Mouse (Mus musculus) ovary, postnatal 36 days (tissue): ENCODE data around the gene Bax.

Experiments
- DNase-seq: peaks from one replicate; pipeline ENCODE4 v3.0.0; 2022; ENCODE audit warnings: low spot score, mixed read lengths

Bax gene

GRCm38 (mm10) chr7:45456721-45457203 lies 9.9 kb downstream of the Bax start:
- DNase-seq: no peak

GRCm38 (mm10) chr7:45455932-45456696 lies 10.6 kb downstream of the Bax start:
- DNase-seq: no peak

- DNase-seq: no peak
Measured at GRCm38 (mm10) chr7:45454971-45455370, 11.7 kb downstream of the Bax start.

- DNase-seq: peak; percentile 81
Measured at GRCm38 (mm10) chr7:45451344-45451982, 15.2 kb downstream of the Bax start.

GRCm38 (mm10) chr7:45449974-45450373 lies 16.7 kb downstream of the Bax start:
- no peak for DNase-seq

- DNase-seq: no peak
Measured at GRCm38 (mm10) chr7:45447325-45447990, 19.2 kb downstream of the Bax start.

- DNase-seq: no peak
Measured at GRCm38 (mm10) chr7:45446589-45446988, 20.1 kb downstream of the Bax start.

- DNase-seq: no peak
Measured at GRCm38 (mm10) chr7:45443526-45444420, 22.9 kb downstream of the Bax start.

- DNase-seq: peak; percentile 24
Measured at GRCm38 (mm10) chr7:45437521-45438276, 29.0 kb downstream of the Bax start, which contains the start of gene Ruvbl2. Ruvbl2 (minus strand) TSS chr7:45438096.

GRCm38 (mm10) chr7:45437046-45437445 lies 29.7 kb downstream of the Bax start:
- DNase-seq: no peak

- no peak for DNase-seq
Measured at GRCm38 (mm10) chr7:45436444-45436843, 30.3 kb downstream of the Bax start.

GRCm38 (mm10) chr7:45435038-45435437 lies 31.7 kb downstream of the Bax start:
- no peak for DNase-seq

- peak; percentile 100 for DNase-seq
Measured at GRCm38 (mm10) chr7:45434203-45435015, 32.3 kb downstream of the Bax start, which contains the start of gene Gys1. Gys1 (plus strand) TSS chr7:45434844.

GRCm38 (mm10) chr7:45433835-45434202 lies 32.9 kb downstream of the Bax start:
- DNase-seq: no peak

- no peak for DNase-seq
Measured at GRCm38 (mm10) chr7:45426556-45426955, 40.1 kb downstream of the Bax start.

- no peak for DNase-seq
Measured at GRCm38 (mm10) chr7:45421194-45421593, 45.5 kb downstream of the Bax start.

- no peak for DNase-seq
Measured at GRCm38 (mm10) chr7:45420615-45420919, 46.1 kb downstream of the Bax start, which contains the start of gene Lhb. Lhb (plus strand) TSS chr7:45420820.

GRCm38 (mm10) chr7:45419859-45420614 lies 46.7 kb downstream of the Bax start:
- DNase-seq: no peak

GRCm38 (mm10) chr7:45417962-45418492 lies 48.7 kb downstream of the Bax start:
- DNase-seq: no peak
